Mouse (Mus musculus) thymus, postnatal 36 days (tissue): ENCODE measurements around the gene Dctn1.

ENCODE experiments used
- DNase-seq, 2 experiments: peaks; one replicate each; pipeline ENCODE4 v3.0.0; 2022; ENCODE audit warnings: mixed read lengths in 2 of 2

The Dctn1 gene

DNA sequence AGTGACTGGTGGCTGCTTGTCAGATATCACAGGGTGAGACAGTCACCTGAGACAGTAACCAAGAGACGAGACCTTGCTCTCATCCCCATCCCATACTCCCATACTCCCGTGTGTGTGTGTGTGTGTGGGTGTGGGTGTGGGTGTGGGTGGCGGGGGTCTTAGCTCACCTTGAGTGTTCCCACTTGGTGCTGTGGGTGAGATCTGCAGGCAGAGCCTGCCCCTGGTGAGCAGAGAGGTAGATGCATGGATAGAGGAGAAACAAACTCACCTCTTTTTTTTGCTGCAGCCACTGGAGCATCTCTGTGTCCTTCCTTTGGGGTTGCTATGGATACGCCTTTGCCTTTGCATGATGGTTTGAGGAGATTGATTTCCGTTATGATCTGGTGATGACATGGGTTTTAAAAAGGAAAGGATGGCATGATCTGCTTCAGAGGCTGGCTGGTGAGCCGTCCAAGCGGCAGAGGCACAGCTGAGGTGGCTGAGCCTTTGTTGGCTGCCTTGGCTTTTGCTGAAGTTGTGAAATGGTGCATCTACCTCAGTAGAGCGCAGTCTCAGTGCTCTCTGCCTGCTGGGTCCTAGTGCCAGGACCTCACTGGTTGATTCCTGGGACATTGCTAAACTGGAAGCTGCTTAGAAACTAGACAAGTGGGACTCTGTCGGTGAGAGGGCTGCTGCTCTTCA, 6.7 kb downstream of the Dctn1 start:
- no peak for DNase-seq

DNA sequence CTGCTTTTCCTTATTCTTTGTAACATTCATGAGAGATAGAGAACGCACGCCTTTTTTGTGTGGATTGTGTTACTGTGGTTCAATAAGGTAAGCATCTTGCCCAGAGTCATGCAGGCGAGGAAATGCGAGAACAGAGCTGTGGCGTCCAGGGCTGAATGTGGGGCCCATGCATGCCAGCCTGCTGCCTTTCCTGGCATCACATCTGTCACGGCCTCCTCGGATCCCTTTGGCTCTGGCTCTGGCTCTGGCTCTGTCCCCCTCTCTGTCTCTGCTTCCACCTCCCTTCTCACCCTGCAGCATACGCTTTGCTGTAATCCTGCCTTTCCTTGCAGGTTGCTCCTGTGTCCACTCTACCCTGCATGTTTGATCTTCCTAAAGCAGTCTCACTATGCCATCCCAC, 10.3 kb downstream of the Dctn1 start:
- no peak for DNase-seq

DNA sequence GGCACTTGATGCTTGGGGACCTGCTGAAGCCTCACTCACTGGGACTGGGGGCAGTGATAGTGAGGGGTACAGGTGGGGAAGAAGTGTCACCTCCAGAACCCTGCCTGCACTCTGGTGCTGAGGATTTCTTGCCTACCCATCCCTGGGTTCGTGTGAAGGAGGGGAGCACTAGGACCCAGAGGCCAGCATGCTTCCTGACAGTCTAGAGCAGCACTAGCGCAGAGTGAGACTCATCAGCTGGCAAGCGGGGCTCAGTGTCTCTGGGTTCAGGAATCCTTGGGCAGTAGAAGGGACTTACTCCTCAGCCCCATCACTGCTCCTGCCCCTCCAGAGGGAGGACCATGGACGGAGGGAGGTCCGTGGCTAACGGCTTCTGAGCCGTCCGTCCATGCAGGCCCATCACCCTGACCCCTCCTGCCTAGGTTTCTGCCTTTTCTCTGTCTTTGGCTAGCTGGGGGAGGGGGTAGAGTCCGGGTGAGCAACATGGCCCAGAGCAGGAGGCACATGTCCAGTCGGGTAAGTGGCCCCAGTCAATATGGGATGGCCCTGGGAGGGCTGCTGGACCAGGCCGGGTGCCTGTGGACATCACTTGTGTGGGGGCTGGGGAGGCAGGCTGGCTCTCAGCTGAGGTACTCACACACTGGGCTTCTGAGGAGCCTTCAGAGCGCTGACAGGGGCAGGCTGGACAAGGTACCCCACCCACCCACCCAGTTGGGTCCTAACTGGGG, 13.8 kb downstream of the Dctn1 start:
- no peak for DNase-seq

DNA sequence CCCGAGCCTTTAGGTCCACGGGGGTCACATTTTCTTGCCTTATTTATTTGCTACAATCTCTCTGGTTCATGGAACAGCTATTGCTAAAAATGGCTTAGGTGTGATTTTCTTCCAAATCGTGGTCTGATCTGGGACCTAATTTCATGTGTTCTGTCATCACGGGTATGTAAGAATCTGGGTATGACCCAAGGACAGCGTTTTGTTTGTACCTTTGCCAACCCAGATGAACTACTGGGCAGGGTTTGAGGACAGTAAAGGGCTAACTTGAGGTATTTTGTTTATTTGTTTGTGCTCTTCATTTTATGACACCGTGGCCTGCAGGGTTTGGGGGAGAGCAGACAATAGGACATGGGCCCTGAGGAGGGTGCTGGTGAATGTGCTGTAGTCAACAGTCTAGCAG, 14.9 kb downstream of the Dctn1 start:
- no peak for DNase-seq

DNA sequence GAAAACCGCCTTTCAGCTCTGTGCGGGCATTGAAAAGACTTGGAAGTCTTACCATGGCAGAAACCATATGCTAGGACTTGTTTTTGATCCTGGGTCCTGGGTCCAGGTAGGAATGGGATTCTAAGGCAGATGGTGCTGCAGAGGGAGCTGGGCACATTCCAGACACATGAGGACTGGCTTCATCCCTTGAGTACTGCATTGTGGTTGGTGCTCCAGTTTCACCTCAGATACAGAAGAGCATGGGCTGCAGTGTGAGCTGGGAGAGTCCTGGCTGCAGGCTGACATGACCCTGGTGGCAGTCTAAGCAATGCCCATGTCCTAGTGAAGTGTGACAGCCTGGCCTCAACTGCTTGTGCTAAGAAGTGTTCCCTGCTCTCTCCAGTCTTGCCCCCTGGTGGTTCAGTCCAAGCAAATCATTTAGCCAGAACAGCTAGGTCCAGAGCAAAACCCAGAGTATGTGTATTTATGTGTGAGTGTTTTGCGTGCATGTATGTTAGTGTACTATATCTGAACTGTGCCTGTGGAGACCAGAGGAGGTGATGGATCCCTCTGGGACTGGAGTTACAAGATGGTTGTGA, 19.2 kb downstream of the Dctn1 start:
- DNase-seq, result no peak

DNA sequence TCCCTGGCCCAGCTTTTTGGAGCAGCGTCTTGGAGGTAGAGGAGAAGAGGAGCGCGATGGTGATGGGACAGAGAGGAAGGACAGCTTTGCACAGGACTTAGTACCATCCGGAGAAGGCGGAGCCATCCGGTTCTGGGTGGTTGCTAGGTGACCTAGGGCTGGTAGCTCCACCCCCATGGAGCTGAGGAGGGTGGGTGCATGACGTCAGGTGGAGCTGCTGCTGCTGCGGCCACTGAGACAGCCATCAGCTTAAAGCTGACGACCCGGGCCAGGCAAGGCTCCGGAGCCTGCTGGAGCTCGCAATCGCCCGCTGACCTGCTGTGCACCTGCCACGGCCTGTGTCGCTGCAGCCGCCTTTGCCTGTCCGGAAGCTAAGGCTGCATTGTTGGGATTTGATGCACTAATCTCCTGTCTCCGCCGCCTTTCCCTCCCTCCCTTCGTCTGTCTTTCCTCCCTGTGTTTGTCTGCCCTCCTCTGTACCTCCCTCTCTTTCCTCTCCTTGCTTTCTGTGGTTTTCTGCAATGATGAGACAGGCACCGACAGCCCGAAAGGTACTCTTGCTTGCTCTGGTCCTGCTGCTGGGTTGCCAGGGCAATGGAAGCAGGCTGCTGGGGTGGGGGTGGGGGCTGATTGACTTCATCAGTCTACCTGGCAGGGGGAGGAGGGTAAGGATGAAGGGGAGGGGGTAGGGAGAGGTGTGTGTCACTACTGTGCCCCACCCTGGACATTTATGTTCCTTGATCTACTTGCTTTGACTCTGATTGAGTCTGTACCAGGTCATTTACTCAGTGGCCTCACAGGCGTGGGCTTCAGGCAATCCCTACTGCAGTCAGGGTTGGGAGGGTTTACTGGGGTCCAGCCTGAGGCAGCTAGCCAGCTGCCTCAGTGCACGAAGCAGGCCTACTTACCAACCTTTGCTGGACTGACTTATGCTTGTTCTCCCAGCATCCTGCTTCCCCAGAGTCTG, 20.5 kb downstream of the Dctn1 start:
- DNase-seq, result peak; percentile 36 to 63

DNA sequence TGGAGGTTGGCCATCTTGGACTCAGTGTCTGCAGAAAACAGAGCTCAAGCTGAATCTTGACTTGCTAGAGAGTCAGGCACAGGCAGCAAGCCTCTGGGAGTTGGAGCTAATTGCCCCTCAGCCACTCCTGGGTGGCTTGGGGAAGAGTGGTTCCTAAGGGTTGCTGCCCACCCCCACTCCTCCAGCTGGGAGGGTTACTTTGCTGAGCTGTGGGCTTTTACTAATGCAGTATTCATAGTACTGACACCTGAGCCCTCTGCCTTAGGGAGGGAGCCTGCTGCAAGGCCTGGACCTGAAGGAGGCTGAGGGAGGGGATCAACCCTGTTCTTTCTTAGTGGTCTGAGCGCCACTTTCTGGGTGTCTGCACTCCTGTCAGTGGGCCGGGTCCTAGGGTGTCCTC, 21.2 kb downstream of the Dctn1 start:
- DNase-seq, result no peak

DNA sequence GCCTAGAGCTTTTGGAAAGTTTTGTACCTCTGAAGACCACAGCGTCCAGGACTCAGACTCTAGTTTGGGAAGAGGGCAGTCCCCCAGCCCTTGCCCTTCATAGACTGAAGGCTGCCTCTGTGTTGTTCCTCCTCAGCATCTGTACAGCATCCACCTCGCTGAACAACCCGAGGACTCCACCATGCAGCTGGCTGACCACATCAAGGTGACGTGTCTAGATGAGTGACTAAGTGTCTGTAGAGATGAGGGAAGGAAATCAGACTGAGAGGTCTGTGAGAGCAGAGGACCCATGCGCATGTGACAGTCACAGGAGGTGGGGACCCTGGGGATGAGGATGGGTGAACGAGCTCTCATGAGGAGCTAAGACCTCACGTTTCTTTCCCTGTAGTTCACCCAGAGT, 27.9 kb downstream of the Dctn1 start:
- peak; percentile 22 to 44 for DNase-seq

DNA sequence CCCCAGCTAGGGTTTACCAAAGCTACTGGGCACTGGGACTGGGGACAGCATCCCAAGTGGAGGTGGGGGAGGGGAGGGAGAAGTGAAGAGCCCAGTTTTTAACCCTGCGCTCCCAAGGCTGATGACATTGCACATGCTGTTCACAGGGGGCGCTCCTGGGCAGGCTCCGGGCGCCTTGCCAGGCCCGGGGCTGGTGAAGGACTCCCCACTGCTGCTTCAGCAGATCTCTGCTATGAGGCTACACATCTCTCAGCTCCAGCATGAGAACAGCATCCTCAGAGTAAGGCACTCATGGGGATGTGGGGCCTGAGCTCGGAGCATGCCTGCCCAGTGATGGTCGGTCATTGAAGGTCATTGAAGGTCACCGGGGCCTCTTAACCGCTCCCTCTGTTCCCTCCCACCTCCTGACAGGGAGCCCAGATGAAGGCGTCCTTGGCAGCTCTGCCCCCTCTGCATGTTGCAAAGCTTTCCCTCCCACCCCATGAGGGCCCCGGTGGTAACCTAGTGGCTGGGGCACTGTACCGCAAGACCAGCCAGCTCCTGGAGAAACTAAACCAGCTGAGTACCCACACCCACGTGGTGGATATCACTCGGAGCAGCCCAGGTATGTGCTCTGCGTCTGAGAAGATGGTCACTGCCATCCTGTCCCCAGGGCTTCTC, 31.8 kb downstream of the Dctn1 start:
- no peak for DNase-seq

DNA sequence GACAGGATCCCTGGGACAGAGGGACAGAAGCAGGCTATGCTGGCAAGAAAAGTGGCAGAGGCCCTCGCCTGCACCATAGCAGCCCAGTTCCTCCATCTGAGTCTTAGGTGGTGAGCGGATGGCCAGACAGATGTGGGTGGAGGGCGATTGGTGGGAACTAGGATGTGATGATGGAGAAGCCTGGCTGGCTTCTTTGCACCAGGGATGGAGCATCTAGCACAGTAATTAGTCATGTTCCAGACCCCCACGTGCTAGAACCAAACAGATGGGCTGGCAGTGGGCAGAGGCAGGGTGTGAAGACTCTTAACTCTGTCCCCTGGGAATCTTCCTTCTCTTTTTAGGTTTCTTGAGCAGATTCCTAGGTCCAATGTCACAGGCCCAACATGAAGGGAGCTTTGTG, 37.6 kb downstream of the Dctn1 start:
- DNase-seq, result no peak

DNA sequence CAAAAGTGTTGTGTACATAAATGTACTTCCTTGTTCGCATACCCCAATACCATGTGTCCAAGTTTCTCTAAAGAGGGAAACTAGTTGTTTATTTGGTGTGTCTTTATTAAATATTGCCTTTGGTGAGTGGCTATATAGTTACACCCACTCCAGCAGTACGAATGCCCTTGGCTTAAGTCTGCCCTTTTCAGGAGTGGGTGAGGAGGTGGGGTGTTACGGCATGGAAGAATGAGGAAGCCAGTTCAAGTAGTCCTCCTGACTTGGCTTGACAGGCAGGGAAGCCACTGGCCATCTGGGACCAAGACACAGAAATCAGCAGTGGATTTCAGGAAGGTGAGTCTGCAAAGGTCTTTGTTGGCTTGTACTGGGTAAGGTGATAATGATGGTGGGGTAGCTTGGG, 40.1 kb downstream of the Dctn1 start:
- DNase-seq, result no peak

DNA sequence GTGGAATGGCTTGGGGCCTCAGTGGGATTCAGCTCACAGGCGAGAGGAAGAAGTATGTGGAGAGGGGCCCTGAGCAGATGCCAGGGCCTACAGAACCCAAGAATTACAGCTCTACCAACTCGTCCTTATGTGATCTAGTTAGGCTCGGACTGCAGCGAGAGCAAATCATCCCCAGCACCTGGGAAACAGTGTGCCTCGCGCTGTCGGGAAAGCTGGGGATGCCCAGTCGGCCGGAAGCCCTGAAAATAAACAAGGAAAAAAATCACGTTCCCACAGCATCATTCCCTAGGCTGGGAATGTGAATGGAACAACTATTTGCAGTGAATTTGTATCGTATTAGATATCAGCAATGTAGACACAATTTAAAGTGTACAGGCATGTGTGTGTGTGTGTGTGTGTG, 40.6 kb downstream of the Dctn1 start:
- no peak for DNase-seq

DNA sequence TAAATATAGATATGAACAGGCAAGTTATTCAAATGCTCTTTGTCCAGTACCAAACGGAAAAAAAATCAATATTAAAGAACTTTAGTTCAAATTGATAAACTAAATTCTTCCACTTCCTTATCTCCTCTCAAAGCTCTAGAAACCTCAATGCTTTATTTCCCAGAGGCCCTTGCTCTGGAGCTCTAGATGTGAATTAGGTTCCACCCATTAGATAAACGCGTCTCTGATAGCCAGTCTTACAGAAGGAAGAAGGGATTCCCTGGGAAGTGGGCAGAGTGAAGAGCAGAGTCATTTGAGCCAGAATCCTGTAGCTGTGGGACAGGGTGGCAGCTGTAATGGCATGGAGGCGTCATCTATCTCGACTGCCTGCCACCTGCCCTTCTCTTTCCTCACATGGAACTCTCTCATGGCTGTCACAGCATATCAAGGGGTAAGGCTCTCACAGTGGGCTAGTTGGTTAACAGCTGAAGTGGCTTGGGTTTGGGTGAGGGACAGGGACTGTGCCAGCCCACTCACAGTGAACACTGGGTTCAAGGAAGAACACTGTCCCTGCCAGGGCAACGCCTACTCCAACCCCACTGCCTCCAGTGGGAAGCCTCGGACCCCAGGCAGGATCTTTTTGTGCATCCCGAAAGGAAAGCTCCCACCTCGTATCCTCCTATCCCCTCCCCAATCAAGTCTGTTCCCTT, 41.8 kb downstream of the Dctn1 start:
- DNase-seq, result no peak

DNA sequence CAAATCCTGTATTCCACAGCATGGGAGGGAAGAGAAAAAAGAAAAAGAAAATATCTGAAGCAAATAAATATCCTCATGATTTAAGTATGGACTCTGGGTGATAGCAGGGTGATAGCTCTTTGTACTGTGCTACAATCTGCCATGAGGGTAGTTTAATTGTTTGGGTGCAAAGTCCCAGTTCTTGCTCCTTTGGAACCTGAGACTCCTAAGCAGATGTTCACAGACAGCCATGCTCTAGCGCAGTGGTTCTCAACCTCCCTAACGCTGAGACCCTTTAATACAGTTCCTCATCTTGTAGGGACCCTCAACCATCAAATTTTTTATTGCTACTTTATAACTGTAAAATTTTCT, 42.3 kb downstream of the Dctn1 start:
- no peak for DNase-seq

DNA sequence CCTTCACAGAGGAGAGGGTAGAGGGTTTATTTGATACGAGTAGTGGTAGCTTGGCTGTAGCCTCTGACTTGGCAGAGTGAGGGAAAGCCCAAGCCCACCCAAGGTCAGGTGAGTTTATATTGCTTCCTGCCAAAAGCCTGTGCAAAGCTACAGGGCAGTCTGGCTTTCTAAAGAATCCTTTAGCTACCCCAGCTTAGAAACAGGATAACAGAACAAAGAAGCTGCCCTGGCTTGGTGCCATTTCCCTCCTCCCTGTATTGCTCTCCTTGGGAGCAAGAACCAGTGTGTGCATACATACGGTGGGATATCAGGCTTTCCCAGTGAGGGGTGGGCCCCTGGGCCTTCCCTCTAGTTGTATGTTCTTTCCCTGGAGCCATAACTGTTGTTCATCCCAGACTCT, 44.8 kb downstream of the Dctn1 start:
- no peak for DNase-seq

DNA sequence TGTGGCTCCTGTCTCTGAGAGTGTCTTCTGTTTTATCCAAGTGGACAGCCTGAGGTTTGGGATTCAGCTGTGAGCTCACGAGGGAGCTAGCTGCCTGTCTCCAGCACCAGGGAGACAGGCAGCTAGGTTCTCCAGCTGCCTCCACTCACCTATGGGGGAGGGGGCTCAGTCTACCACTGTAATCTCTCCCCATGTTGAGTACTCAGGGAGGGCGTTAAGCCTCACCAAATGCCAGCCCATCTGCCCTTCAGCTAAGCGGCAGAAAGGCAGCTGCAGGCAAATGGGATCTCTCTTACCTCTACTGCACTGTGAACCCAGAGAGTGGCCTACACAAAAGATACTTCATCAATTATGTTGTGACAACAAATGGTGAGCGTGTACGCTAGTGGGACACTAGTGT, 45.8 kb downstream of the Dctn1 start:
- no peak for DNase-seq

DNA sequence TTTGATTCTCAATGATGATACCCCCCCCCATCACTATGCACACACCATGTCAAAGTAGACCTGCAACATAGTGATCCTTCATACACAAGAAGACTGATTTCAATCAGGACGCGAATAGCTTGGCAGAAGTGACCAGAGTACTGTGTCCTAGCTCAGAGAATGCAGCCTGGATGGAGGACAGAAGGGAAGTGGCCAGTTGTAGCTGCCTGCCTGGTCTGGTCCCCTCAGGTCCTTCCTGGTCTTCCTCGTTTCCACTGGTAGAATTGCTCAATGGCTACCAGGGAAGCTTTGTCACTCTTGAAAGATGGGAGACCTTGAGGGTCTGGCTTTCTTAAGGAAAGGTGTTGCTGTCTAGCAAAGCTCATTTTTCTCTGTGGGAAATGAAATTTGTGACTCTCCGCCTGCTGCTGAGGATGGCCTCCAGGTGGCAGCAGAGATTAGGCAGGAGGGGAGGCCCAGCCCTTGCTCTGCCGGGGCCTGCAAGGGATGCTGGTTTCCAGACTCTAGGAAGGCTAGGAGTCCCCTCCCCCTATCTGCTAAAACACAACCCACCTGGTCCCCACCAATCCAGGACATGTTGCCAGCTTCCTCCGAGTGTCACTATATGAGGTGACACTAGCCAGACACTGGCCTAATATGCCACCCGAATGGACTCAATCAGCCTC, 49.4 kb downstream of the Dctn1 start:
- DNase-seq, result peak; percentile 44 to 49

DNA sequence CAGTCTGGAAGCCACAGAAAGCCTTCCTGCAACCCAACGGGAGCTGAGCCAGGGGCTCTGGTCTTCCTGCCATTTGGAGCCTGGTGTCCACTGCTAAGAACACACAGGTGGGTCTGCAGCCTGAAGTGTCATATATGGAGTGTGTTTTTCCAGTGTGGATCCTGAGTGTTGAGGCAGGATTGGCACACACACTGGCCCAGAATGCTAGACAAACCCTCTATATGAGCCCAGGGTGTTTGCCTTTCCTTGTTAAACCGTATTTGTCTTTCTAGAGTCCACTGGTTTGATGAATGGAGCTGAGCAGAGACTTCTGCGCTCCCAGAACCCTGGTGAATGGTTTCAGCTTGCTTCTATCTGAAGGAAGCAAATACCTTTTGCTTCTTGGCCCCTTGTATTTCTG, 54.1 kb downstream of the Dctn1 start, which contains the start of gene Slc4a5:
Gene Slc4a5, plus strand, starts transcription at position 15 of the 400 bp plus-strand sequence.
- no peak for DNase-seq

DNA sequence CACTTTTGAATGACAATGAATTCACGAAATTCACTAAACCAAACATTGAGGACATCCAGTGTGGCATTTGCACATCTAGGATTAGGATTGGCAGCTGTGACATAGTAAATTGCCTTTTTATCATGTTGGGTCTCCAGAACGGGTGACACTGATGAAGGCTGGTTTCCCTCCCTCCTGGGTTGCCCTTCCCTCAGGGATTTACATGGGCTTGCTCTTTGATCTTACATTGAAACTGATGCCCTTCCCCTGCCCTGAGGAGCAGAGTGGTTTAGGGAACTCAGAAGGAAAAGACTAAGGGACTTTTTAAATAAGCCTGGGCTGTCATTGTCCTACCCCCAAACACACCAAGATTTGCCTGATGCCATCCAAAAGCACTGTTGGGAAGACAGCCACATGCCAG, 65.8 kb downstream of the Dctn1 start:
- DNase-seq, result no peak

DNA sequence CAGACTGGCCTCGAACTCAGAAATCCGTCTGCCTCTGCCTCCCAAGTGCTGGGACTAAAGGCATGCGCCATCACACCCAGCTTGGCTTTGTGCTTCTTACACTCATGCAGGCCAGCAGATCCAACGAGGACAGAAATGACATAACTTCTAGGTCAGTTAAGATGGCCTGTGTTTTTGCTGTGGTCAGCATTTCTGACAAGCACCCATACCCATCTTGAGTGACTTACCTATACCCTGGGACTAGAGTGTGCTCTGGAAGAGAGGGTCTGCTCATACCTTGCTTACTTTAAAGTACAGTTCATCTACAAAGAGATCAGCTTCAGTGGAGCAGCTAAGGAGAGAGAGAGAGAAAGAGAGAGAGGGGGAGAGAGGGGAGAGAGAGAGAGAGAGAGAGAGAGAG, 67.6 kb downstream of the Dctn1 start:
- DNase-seq, result no peak

DNA sequence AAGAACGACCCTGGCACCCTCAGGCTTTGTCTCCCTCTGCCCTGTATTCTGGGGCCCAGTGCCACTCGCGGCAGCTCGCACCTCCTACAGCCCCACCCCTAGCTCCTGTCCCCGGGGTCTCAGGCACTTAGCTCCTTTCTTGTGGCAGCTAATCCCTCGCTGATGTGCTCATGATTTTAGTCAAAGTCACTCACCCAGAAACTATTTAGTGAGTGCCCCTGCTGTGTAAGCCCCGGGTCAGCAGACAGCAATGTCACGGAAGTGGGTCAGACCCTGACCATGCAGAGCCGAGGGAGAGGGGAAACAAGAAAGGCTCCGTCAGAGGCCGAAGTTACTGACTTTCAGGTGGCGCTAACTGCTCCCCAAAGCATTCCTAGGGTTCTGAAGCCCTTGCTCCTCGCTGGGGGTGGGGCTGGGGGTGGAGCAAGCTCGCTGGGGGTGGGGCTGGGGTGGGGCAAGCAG, 68.6 kb downstream of the Dctn1 start:
- no peak for DNase-seq
